Mouse (Mus musculus) liver, postnatal 0 days (tissue): ENCODE results near the gene Mnat1.
"Not testable (repeated sequence)": the region's sequence is repeated elsewhere in the genome, so short reads cannot be mapped to it uniquely, and the experiment has no call there.

Experiments used
- CTCF ChIP-seq: sonication (generic); IDR thresholded peaks from 2 replicates; pipeline ENCODE4 v1.5.1; 2016; ENCODE audit warnings: antibody characterized with exemption, low read depth
- EP300 ChIP-seq: IDR thresholded peaks from 2 replicates; pipeline ENCODE4 v1.6.1; 2016; ENCODE audit warnings: antibody characterized with exemption, low read depth, mild to moderate bottlenecking

GRCm38 (mm10) chr12:73151038-73151437 is 27.5 kb downstream of the Mnat1 start:
- TF ChIP-seq CTCF, EP300: not testable (repeated sequence)
